Mouse (Mus musculus): Measurements from ENCODE around the gene Otud7a.
A peak's percentile ranks its signal among the peaks of the same experiment; 100 is the strongest.

The Otud7a gene

DNA sequence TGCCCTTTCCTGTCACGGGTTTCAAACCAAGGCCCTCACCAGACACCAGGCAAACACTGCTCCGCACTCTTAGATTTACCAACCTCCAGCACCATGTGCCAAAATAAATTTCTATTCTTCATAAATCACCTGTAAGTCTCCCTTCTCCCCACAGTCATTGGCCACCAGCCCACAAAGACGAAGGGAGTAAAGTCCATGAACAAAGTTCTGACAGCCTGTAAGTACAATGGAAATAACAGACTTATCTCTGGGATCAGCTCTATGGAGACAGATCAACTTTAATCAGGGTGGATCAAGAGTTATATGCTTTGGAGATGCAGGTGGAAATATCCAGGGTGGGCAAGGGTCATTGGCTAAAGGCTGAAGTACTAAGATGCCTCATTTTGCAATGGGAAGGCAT, 336.3 kb downstream of the Otud7a start:
- no peak for DNase-seq

DNA sequence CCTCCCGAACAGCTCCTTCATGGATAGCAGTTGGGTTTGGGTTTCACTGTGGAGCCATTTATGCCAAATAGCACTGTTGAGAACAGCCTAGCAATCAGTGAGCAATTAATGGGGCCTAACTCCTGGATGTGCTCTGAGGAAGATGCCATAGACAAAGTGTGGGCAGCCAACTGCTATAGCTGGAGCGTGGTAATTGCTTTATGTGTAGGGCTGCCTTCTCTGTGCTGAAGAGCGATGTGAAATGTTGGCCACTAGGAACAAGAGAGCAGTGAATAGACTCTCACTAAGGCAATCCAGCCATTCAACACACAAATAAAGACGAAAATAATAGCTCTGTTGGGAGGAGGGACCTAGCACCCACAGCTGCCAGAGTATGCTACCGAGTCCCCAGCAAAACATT, 345.2 kb downstream of the Otud7a start:
- DNase-seq: no peak

DNA sequence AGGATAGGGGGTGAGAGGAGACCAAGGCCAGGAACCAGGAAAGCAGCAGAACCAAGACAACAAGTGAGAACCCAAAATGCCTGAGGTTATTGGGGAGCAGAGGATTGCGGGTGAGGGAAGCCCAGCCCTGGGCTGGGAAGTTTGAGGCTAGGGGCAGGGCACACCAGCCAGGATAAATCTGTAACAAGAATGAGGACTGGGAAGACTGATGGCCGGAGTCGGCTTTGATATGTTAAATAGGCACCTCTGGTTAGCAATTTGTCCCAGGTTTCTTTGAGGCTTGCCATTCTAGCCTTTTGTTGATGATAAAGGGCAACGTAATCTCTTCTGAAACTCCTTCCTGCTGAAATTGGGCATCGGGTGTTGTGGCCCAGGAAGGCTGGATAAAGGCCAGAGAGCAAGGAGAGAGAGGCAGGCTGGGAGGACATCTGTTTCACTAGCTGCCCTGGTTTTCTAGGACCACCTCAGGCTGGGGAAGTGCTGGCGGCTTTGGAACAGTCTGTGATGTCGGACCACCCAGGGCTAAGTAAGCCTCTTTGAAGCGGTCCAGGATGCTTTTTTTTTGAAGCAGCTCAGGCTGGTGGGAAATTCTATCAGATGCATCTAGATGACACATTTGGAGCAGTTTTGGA, 351.6 kb downstream of the Otud7a start:
- DNase-seq: no peak

DNA sequence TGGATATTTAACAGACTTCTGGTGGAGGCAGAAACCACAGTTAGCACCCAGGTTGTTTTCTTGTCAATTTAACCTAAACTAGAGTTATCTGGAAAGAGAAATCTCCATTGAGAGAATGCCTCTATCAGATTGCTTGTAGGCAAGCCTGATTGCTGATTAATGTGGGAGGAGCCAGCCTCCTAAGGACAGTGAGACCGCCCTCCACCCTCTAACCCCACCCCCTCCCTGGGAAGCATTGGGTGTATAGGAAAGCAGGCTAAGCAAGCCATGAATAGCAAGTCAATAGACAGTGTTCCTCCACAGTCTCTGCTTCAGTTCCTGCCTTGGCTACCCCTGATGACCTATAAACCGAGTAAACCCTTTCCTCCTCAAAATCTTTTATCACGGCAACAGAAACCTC, 353.9 kb downstream of the Otud7a start:
- no peak for DNase-seq

DNA sequence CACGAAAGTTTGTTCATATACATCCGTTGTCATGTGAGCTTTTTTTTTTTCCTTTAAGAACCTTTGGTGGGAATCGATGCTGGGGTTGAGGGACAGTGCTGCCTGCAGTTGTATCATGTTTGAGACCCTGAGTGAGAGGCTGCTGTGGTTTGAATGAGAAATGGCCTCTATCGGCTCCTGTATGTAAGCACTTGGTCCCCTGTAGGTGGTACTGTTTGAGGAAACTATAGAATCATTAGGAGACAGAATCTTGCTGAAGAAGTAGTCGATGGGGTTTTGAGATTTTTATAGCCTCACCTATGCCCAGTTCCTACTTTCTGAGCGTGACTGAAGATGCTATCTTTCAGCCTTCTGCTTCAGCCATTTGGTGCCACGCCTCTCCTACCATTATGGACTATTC, 354.8 kb downstream of the Otud7a start:
- peak in 1 of 2 experiments; percentile 11 for DNase-seq

DNA sequence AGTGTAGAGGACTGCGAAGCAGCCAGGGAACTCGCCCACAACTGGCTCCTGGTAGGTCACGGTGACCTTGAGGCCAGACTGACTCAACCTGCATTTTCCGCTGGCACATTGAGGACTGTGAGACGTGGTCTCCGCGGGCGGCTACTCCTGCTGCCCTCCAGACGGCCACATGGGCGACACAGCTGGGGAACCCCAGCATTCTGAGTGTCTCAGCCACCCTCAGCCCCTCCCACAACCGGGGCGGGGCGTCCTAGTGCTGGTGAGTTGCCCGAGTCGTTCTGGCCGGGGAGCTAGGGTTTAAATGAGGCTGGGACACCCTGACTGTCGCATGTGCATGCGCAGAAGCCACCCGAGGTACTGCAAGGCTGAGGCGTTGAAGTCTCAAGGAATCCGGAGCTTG, 358.2 kb downstream of the Otud7a start:
- peak; percentile 51 to 56 for DNase-seq

All from B cell, adult 2 months (primary cell).